Mouse (Mus musculus) ES-Bruce4 (cell line): ENCODE results near the gene Atp5g2. TPM values are rescaled to one million over a fixed set of nuclear protein-coding genes. Genes with fewer than 3 reads are reported as not detected.

Experiments
- H3K27ac ChIP-seq: 2 replicates; pipeline ENCODE4 v1.5.1; 2012; ENCODE audit warnings: low read length, inconsistent platforms; ENCODE audit not compliant: insufficient read depth
- H3K27me3 ChIP-seq: 2 replicates; pipeline ENCODE4 v1.6.1; 2012; ENCODE audit warnings: mild to moderate bottlenecking, low read length, inconsistent platforms; ENCODE audit not compliant: control insufficient read depth, poor library complexity, insufficient read depth, severe bottlenecking
- H3K36me3 ChIP-seq: 2 replicates; pipeline ENCODE4 v1.6.1; 2012; ENCODE audit warnings: inconsistent platforms, mild to moderate bottlenecking, low read length, moderate library complexity; ENCODE audit not compliant: control insufficient read depth, poor library complexity, insufficient read depth, severe bottlenecking
- H3K4me1 ChIP-seq: one replicate; pipeline ENCODE4 v1.8.1; 2011; ENCODE audit warnings: low read length; ENCODE audit not compliant: control insufficient read depth, insufficient read depth
- H3K4me3 ChIP-seq: 2 replicates; pipeline ENCODE4 v1.5.1; 2011; ENCODE audit warnings: low read depth, mild to moderate bottlenecking, low read length
- H3K9ac ChIP-seq: 2 replicates; pipeline ENCODE4 v1.6.1; 2012; ENCODE audit warnings: low read depth, mild to moderate bottlenecking, inconsistent platforms; ENCODE audit not compliant: poor library complexity, severe bottlenecking
- H3K9me3 ChIP-seq: replicated peaks from 2 replicates; pipeline ENCODE4 v1.6.1; 2012; ENCODE audit warnings: mild to moderate bottlenecking, low read length, inconsistent platforms; ENCODE audit not compliant: control insufficient read depth, poor library complexity, insufficient read depth, severe bottlenecking
- CTCF ChIP-seq: IDR thresholded peaks from one replicate; pipeline ENCODE4 v1.8.1; 2011; ENCODE audit warnings: low read depth, low read length
- EP300 ChIP-seq: IDR thresholded peaks from 2 replicates; pipeline ENCODE4 v1.6.1; 2011; ENCODE audit warnings: low read depth, low read length; ENCODE audit not compliant: insufficient read depth
- POLR2A ChIP-seq: IDR thresholded peaks from one replicate; pipeline ENCODE4 v1.8.1; 2011; ENCODE audit warnings: low read length; ENCODE audit not compliant: insufficient read depth
- polyA plus RNA-seq: library from polyadenylated mRNA; stranded (reverse); fragments of >200 nt; gene quantifications from 2 replicates; pipeline ENCODE4 v1.2.4, GENCODE M21; 2011; ENCODE audit warnings: low read depth; ENCODE audit not compliant: missing spikeins, insufficient read depth, insufficient read length

Gene Atp5g2
- polyA plus RNA-seq, 1 experiment: 203 TPM

DNA sequence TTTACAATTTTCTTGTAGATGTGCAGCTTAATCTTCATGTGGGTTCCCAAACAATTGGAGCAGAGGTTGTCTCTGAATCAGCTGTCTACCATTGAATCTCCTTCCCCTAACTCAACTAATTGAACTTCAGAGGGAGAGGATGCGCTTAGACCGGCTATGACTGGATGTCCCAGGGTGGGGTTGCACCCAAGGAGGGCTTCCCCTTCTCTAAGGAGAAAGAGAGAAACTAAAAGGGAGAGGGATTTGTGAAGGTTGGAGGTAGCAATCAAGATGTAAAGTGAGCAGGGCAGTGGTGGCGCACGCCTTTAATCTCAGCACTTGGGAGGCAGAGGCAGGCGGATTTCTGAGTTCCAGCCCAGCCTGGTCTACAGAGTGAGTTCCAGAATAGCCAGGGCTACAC is 52.7 kb downstream of the Atp5g2 start:
- no peak overlapping the region for H3K4me3 ChIP-seq
- H3K9me3 ChIP-seq: no peaks in the 10 kb centered on the region
- no peak overlapping the region for H3K27ac ChIP-seq
- TF ChIP-seq POLR2A (no peak), EP300 (no peak)
- H3K9ac ChIP-seq: no peak overlapping the region
- no peaks in the 10 kb centered on the region for H3K36me3 ChIP-seq
- no peaks in the 10 kb centered on the region for H3K27me3 ChIP-seq
- H3K4me1 ChIP-seq: no peaks in the 10 kb centered on the region

DNA sequence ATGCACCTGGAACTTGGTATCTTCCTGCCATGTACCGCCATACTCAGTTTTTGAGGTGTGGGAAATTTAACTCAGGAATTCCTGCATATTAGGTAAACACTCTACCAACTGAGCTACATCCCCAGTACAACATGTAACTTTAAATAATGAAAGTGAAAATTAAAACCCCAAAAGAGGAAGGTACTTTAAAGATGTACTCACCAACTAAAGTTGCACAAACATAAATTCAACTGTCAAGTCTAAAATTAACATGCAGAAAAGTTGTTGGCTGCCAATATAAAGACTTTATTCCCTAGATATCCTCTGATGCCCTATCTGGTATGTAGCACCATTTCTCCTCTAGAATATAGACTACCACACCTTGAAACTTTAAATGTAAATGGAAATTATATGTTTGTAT is 54.5 kb downstream of the Atp5g2 start:
- Histone ChIP-seq H3K27ac (no peak overlapping the region), H3K4me1 (no peaks in the 10 kb centered on the region), H3K9ac (no peak overlapping the region), H3K36me3 (no peaks in the 10 kb centered on the region), H3K9me3 (no peaks in the 10 kb centered on the region), H3K27me3 (no peaks in the 10 kb centered on the region), H3K4me3 (no peak overlapping the region)
- no peak for TF ChIP-seq EP300

DNA sequence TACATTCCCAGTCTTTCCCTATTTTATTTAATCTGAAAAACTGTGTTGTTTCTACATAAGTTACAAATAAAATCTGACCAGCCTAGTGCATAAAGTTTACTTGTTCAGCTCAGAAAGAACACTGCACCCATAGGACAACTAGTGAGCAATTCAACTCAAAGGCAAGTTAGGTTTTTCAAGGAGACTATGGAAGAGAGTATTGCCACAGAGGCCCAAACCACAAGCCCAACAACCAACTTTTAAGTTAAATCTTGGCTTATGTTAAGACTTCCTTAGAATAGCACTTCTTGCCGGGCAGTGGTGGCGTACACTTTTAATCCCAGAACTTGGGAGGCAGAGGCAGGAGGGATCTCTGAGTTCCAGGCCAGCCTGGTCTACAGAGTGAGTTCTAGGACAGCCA is 56.0 kb downstream of the Atp5g2 start:
- Histone ChIP-seq H3K9me3 (no peaks in the 10 kb centered on the region), H3K4me1 (no peaks in the 10 kb centered on the region), H3K4me3 (no peak overlapping the region), H3K36me3 (no peaks in the 10 kb centered on the region), H3K27ac (no peak overlapping the region), H3K27me3 (no peaks in the 10 kb centered on the region), H3K9ac (no peak overlapping the region)
- TF ChIP-seq EP300: no peak
- TF ChIP-seq CTCF: no peak
- TF ChIP-seq POLR2A: no peak

DNA sequence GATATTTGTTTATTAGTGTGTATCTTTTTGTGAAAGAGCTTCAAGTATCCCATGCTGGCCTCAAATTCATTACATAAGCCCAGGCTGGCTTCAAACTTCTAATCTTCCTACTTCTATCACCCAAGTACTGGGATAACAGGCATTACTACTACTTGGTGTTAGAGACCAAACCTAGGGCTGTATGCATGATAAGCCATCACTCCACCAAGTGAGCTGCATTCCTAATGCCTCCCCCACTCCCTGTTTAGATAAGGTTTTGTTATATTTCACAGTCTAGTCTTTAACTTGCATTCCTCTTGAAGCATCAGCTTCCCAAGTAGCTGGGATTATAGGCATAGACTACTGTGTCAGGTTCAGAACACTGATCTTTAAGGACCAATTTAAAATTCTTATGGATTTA is 57.9 kb downstream of the Atp5g2 start:
- H3K9ac ChIP-seq: no peak overlapping the region
- no peak for TF ChIP-seq CTCF
- H3K27me3 ChIP-seq: no peaks in the 10 kb centered on the region
- no peak overlapping the region for H3K4me3 ChIP-seq
- H3K27ac ChIP-seq: no peak overlapping the region
- H3K36me3 ChIP-seq: no peaks in the 10 kb centered on the region
- H3K4me1 ChIP-seq: no peaks in the 10 kb centered on the region
- no peaks in the 10 kb centered on the region for H3K9me3 ChIP-seq

DNA sequence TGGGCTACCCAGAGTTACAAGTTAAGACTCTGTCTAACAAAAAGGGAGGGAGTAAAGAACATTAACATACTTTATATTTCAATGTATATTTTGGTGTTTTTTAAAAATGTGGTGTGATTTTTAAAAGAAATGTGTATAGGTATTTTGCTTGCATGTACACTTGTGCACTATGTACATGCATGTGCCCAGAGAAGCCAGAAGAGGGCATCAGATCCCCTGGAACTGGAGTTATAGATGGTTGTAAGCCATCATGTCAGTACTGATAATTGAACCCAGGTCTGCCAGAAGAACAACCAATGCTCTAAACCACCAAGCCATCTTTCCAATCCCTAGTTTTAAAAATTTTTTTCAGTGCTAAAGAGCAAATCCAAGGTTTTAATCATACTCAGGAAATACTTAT is 59.2 kb downstream of the Atp5g2 start:
- H3K36me3 ChIP-seq: no peaks in the 10 kb centered on the region
- no peak overlapping the region for H3K9ac ChIP-seq
- TF ChIP-seq EP300 (no peak), CTCF (no peak), POLR2A (no peak)
- H3K27ac ChIP-seq: no peak overlapping the region
- no peak overlapping the region for H3K4me3 ChIP-seq
- H3K4me1 ChIP-seq: no peaks in the 10 kb centered on the region
- no peaks in the 10 kb centered on the region for H3K9me3 ChIP-seq
- no peaks in the 10 kb centered on the region for H3K27me3 ChIP-seq

Other genes starting within 250 kb of the Atp5g2 start
- 1.8 and 2.8 TPM in 2 replicates for gene Amhr2, start 227.0 kb downstream of the Atp5g2 start, polyA plus RNA-seq
- gene Prr13, start 213.3 kb downstream of the Atp5g2 start, polyA plus RNA-seq: 49.7 and 55.4 TPM in 2 replicates
- gene Pcbp2, start 201.8 kb downstream of the Atp5g2 start, polyA plus RNA-seq: 1,129 and 1,194 TPM in 2 replicates
- not detected in 2 replicates for gene Gm10337, start 168.6 kb downstream of the Atp5g2 start, polyA plus RNA-seq
- 11.1 and 14.0 TPM in 2 replicates for gene Map3k12, start 155.3 kb downstream of the Atp5g2 start, polyA plus RNA-seq
- 45.3 and 47.5 TPM in 2 replicates for gene Tarbp2, start 154.2 kb downstream of the Atp5g2 start, polyA plus RNA-seq
- 0.68 and 1.0 TPM in 2 replicates for gene Npff, start 147.4 kb downstream of the Atp5g2 start, polyA plus RNA-seq
- gene Gm28047, start 47.3 kb downstream of the Atp5g2 start, polyA plus RNA-seq: not detected in 2 replicates
- gene Atf7, start 46.9 kb downstream of the Atp5g2 start, polyA plus RNA-seq: 40.2 and 49.3 TPM in 2 replicates
- 47.9 and 51.9 TPM in 2 replicates for gene Calcoco1, start 49.8 kb upstream of the Atp5g2 start, polyA plus RNA-seq
- gene Hoxc13, start 248.8 kb upstream of the Atp5g2 start, polyA plus RNA-seq: 3.7 and 3.8 TPM in 2 replicates